Mouse (Mus musculus): Measurements from ENCODE around the gene Prox1. TPM values are rescaled to one million over a fixed set of nuclear protein-coding genes. Genes with fewer than 3 reads are reported as not detected.

The Prox1 gene
- total and polyA plus RNA-seq, 2 experiments from 2014 or later: 3.8 to 8.4 TPM

DNA sequence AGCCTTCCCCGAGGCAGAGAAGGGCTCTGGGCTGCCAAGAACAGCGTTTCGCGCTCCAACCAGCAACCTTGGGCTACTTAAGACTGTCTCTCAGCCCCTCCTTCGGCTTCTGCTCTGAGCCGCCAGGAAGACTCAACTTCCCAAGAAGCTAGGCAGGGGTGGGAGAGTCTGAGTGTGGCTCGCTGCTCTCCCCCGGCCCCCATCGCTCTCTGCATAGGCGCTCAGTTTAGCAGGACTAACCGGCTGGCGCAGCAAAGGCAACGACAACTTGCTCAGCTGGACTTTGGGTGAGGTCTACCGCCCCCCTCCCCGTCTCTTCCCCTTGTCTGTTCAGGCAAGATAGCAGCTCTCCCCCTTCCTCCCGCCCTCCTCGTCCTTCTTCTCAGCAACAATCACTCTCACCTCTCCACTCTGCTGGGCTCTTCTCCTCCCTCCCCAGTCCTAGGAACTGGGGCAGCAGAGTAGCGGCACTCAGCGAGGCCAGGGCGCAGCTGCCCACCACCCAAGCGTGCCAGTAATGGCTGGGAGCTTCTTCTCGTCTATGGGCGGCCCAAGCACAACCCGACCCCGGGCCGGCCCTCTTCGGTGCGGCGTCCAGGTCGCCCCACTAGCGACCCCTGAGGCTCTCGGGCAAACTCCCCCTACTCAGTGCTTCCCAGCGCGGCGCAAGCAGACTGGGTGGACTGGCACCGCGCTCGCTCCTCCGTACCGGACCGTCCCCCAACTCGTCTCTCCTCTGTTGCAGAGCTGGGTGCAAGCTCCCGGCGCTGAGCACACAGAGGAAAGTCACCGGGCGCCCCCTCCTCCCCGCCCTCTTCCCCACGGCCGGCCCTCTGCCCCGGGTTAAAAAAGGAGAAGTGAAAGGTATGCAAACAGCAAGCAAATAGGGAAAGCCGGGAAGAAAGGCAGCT is 1.5 kb downstream of the Prox1 start:
- Histone ChIP-seq H3K9ac (replicated peaks; ENCODE audit: low read length) (peak overlapping the region; percentile 65), H3K4me3 (ENCODE audit: low read length) (peak overlapping the region; percentile 65), H3K4me2 (ENCODE audit: low read depth, low read length) (peak overlapping the region; percentile 90), H3K27ac (peak overlapping the region; percentile 83), H3K4me1 (ENCODE audit: insufficient read depth, low read length) (peaks cover 6% of the 10 kb centered on the region; the same call in 1 of the 2 replicates), H3K9me3 (ENCODE audit: low read length) (no peaks in the 10 kb centered on the region), H3K36me3 (ENCODE audit: insufficient read depth, low read length) (no peaks in the 10 kb centered on the region), H3K27me3 (ENCODE audit: insufficient read depth, low read length) (peaks cover 11% of the 10 kb centered on the region; the same call in 1 of the 2 replicates)
- DNase-seq (ENCODE audit: low spot score) (peak; percentile 55), ATAC-seq (peak; percentile 65)
- no peak for TF ChIP-seq CTCF (IDR thresholded peaks at IDR 0.05; ENCODE audit: low read depth)
- WGBS: under 1% methylated on average over 50 of the region's 51 CpGs

DNA sequence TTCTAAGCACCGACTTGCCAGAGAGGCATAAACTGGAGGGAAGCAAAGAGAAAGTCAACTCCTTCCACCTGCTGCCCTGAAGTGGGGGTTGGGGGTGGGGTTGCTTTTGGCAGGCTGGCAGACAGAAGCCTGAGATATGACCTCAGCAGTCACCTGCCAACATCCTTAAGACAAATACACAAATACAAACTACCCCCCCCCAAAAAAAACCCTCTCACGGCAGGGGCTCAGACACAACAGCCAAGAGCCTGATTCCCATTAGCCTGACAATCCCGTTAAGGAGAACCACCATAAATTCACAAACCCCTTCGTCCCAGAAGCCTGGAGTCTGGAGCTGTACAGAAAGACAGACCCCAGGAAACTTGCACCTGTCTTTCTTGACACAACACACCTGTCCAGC is 2.4 kb downstream of the Prox1 start:
- Histone ChIP-seq H3K27me3 (ENCODE audit: insufficient read depth, low read length) (peaks cover 6% of the 10 kb centered on the region; the same call in 1 of the 2 replicates), H3K4me2 (ENCODE audit: low read depth, low read length) (peak overlapping the region; percentile 90), H3K36me3 (ENCODE audit: insufficient read depth, low read length) (no peaks in the 10 kb centered on the region), H3K9ac (replicated peaks; ENCODE audit: low read length) (no peak overlapping the region; the same call in 1 of the 2 replicates), H3K4me3 (ENCODE audit: low read length) (peak overlapping the region; percentile 65), H3K4me1 (ENCODE audit: insufficient read depth, low read length) (peaks cover 6% of the 10 kb centered on the region; the same call in 1 of the 2 replicates), H3K27ac (no peak overlapping the region), H3K9me3 (ENCODE audit: low read length) (no peaks in the 10 kb centered on the region)
- TF ChIP-seq CTCF (IDR thresholded peaks at IDR 0.05; ENCODE audit: low read depth): no peak
- DNase-seq (ENCODE audit: low spot score) (no peak), ATAC-seq (no peak)
- WGBS: 1% methylated on average over 4 of the region's 4 CpGs

DNA sequence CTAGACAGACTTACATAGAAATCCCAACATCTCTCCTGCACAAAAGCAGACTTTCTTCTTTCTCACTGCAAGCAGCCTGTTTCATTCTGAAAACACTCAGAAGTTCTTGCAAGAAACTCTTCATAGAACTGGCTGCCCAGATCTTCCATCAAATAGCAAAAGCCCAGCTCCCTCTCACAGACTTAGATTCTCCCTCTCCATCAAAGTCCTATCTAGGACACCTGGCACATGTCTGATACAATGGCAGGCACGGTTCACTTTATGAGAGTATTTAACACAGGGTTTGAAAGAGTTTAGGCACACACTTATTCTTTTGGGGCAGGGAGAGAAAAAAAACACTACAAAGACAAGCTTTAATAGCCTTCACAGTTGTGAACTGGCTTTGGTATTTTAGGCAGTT is 2.9 kb downstream of the Prox1 start:
- Histone ChIP-seq H3K27me3 (ENCODE audit: insufficient read depth, low read length) (peaks cover under 1% of the 10 kb centered on the region; the same call in 1 of the 2 replicates), H3K4me1 (ENCODE audit: insufficient read depth, low read length) (peaks cover 6% of the 10 kb centered on the region; the same call in 1 of the 2 replicates), H3K9me3 (ENCODE audit: low read length) (no peaks in the 10 kb centered on the region), H3K9ac (replicated peaks; ENCODE audit: low read length) (no peak overlapping the region), H3K4me3 (ENCODE audit: low read length) (peak overlapping the region; percentile 65; the same call in 1 of the 2 replicates), H3K36me3 (ENCODE audit: insufficient read depth, low read length) (no peaks in the 10 kb centered on the region), H3K27ac (no peak overlapping the region), H3K4me2 (ENCODE audit: low read depth, low read length) (peak overlapping the region; percentile 90)
- DNase-seq (ENCODE audit: low spot score) (no peak), ATAC-seq (no peak)
- no peak for TF ChIP-seq CTCF (IDR thresholded peaks at IDR 0.05; ENCODE audit: low read depth)
- 9% methylated on average over 1 of the region's 1 CpGs for WGBS

DNA sequence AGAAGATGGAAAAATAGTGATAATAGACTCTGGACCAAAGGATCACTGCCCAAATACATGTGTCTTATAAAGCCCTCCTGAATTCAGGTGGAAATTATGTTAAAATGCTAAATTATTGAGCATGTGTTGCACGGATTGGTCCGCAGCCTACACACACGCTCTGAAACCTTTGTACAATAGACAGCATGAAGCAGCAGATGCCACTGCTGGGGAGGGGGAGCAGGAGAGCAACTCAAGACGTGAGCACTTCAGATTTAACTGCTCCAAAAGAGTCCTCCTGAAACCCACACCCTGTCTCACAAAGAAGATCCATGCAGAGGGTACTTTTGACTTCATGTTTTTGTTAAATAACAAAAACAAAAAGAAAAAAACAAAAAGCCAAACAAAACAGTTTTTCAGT is 5.0 kb downstream of the Prox1 start:
- no peak for DNase-seq (ENCODE audit: low spot score)
- Histone ChIP-seq H3K36me3 (ENCODE audit: insufficient read depth, low read length) (no peaks in the 10 kb centered on the region), H3K4me1 (ENCODE audit: insufficient read depth, low read length) (peaks cover 6% of the 10 kb centered on the region; the same call in 1 of the 2 replicates), H3K9ac (replicated peaks; ENCODE audit: low read length) (no peak overlapping the region), H3K9me3 (ENCODE audit: low read length) (no peaks in the 10 kb centered on the region), H3K27ac (no peak overlapping the region), H3K4me3 (ENCODE audit: low read length) (no peak overlapping the region), H3K4me2 (ENCODE audit: low read depth, low read length) (no peak overlapping the region), H3K27me3 (ENCODE audit: insufficient read depth, low read length) (no peaks in the 10 kb centered on the region)
- no peak for TF ChIP-seq CTCF (IDR thresholded peaks at IDR 0.05; ENCODE audit: low read depth)
- 31% methylated on average over 4 of the region's 4 CpGs for whole genome bisulfite sequencing
- no peak for ATAC-seq

DNA sequence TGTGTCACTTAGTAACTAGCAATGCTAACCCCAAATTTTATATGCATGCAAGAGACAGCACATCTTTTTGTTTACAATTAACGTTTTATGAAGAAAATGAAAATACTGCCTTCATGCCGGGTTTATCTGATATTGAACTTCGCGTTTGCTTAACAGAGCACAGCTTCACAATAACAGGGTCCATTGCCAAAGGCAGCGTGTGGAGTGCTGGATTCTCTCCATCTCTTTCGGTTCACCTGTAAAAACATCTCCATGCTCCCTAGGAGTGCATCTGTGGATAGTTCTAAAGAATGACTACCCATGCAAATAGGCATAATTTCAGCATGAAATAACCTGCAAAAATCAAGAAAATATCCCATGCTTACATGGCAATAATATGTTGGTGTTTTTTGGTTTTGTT is 7.0 kb downstream of the Prox1 start:
- TF ChIP-seq CTCF (IDR thresholded peaks at IDR 0.05; ENCODE audit: low read depth): no peak
- no peak overlapping the region for H3K4me3 ChIP-seq (ENCODE audit: low read length)
- no peaks in the 10 kb centered on the region for H3K27me3 ChIP-seq (ENCODE audit: insufficient read depth, low read length)
- H3K4me2 ChIP-seq (ENCODE audit: low read depth, low read length): no peak overlapping the region
- DNase-seq (ENCODE audit: low spot score) (no peak), ATAC-seq (no peak)
- 0 out of 2 replicates have a peak, but pooled peaks cover 3% of the 10 kb centered on the region for H3K4me1 ChIP-seq (ENCODE audit: insufficient read depth, low read length)
- H3K9ac ChIP-seq (replicated peaks; ENCODE audit: low read length): no peak overlapping the region
- WGBS: 72% methylated on average over 6 of the region's 6 CpGs
- no peak overlapping the region for H3K27ac ChIP-seq
- H3K9me3 ChIP-seq (ENCODE audit: low read length): no peaks in the 10 kb centered on the region
- H3K36me3 ChIP-seq (ENCODE audit: insufficient read depth, low read length): no peaks in the 10 kb centered on the region

DNA sequence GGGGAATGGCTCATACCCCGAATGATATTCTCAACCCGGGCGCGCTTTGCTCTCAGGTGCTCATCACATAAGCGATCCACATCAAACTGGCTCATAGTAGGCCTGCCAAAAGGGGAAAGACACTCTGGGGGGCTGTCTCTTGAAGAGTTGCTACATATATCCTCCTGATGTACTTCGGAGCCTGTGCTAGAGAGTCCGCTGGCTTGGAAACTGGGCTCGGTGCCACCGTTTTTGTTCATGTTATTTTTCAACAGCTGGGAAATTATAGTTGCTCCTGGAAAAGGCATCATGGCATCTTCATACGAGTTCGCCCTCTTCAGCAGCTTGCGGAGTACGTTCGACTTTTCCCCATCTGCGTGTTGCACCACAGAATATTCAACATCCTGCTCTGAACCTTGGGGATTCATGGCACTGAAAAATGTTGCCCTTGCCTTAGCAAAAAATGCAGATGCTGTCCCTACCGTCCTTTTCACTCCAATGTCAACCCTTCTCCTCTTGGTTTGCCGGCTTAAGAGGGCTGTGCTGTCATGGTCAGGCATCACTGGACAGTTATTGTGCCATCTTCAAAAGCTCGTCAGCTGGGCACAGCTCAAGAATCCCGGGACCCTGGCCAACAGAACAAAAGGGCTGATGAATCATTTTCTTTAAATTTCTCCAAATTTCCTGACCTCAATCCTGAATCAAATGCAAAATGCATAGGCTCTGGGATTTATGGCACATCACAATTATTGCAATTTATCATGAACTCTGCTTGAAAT is 8.6 kb downstream of the Prox1 start:
- DNase-seq (ENCODE audit: low spot score) (peak; percentile 66), ATAC-seq (0 out of 2 replicates have a peak, but pooled peaks have one; percentile 53)
- no peak for TF ChIP-seq CTCF (IDR thresholded peaks at IDR 0.05; ENCODE audit: low read depth)
- WGBS: 54% methylated on average over 19 of the region's 19 CpGs
- Histone ChIP-seq H3K27me3 (ENCODE audit: insufficient read depth, low read length) (no peaks in the 10 kb centered on the region), H3K9ac (replicated peaks; ENCODE audit: low read length) (no peak overlapping the region), H3K4me1 (ENCODE audit: insufficient read depth, low read length) (no peaks in the 10 kb centered on the region), H3K4me3 (ENCODE audit: low read length) (no peak overlapping the region), H3K9me3 (ENCODE audit: low read length) (no peaks in the 10 kb centered on the region), H3K4me2 (ENCODE audit: low read depth, low read length) (0 out of 2 replicates have a peak overlapping the region, but pooled peaks have one; percentile 18), H3K27ac (no peak overlapping the region), H3K36me3 (ENCODE audit: insufficient read depth, low read length) (no peaks in the 10 kb centered on the region)

Data from hindbrain, postnatal 0 days (tissue).